Mouse (Mus musculus) limb, embryonic 11.5 days (tissue): Measurements from ENCODE around the gene Lin7a. TPM values are rescaled to one million over a fixed set of nuclear protein-coding genes. Genes with fewer than 3 reads are reported as not detected.

Source experiments
- ATAC-seq: fragments of 200-750 bp; cut with Nextera tagmentation; 2 replicates; pipeline ENCODE4 v1.8.0; 2017; ENCODE audit warnings: low read depth; ENCODE audit not compliant: insufficient number of reproducible peaks, low FRiP score, low TSS enrichment
- DNase-seq: peaks from one replicate; pipeline ENCODE4 v3.0.0-alpha.2; 2015; ENCODE audit warnings: low spot score
- H3K27ac ChIP-seq: fragments of 300-500 bp; sonication (generic); replicated peaks from 2 replicates; pipeline ENCODE4 v1.5.1; 2014; ENCODE audit warnings: low read depth, mild to moderate bottlenecking, low read length
- H3K27me3 ChIP-seq: fragments of 300-500 bp; sonication (generic); 2 replicates; pipeline ENCODE4 v1.6.1; 2014; ENCODE audit warnings: mild to moderate bottlenecking, low read length, mixed read lengths; ENCODE audit not compliant: control insufficient read depth, insufficient read depth
- H3K36me3 ChIP-seq: fragments of 300-500 bp; sonication (generic); 2 replicates; pipeline ENCODE4 v1.6.1; 2014; ENCODE audit warnings: mild to moderate bottlenecking, low read length, moderate library complexity, mixed read lengths; ENCODE audit not compliant: control insufficient read depth, insufficient read depth
- H3K4me1 ChIP-seq: fragments of 300-500 bp; sonication (generic); 2 replicates; pipeline ENCODE4 v1.6.1; 2014; ENCODE audit warnings: low read length, mixed read lengths; ENCODE audit not compliant: control insufficient read depth, insufficient read depth
- H3K4me2 ChIP-seq: fragments of 300-500 bp; sonication (generic); 2 replicates; pipeline ENCODE4 v1.6.1; 2014; ENCODE audit warnings: low read depth, mild to moderate bottlenecking, moderate library complexity; ENCODE audit not compliant: severe bottlenecking
- H3K4me3 ChIP-seq: fragments of 300-500 bp; sonication (generic); 2 replicates; pipeline ENCODE4 v1.5.1; 2014; ENCODE audit warnings: low read depth, low read length
- H3K9ac ChIP-seq: fragments of 300-500 bp; sonication (generic); 2 replicates; pipeline ENCODE4 v1.6.1; 2014; ENCODE audit warnings: mild to moderate bottlenecking, low read length
- H3K9me3 ChIP-seq: fragments of 300-500 bp; sonication (generic); 2 replicates; pipeline ENCODE4 v1.6.1; 2016; ENCODE audit warnings: low read length; ENCODE audit not compliant: control insufficient read depth
- WGBS: fragments of 180-500 bp; shearing (Covaris S2); extraction: QIAGEN DNeasy Blood & Tissue Kit; methylation state at CpG from one replicate; pipeline ENCODE4 v1.1.7; 2014; 5-methylcytosine and 5-hydroxymethylcytosine counted together
- polyA plus RNA-seq: library from polyadenylated mRNA; unstranded; fragments of >200 nt; fragmentation: Nextera tagmentation; extraction: Ambion mirVana; gene quantifications from 2 replicates; pipeline ENCODE4 v1.2.1, GENCODE M21; 2014

The Lin7a gene
- polyA plus RNA-seq, 1 experiment from 2014 or later: 1.8 TPM

DNA sequence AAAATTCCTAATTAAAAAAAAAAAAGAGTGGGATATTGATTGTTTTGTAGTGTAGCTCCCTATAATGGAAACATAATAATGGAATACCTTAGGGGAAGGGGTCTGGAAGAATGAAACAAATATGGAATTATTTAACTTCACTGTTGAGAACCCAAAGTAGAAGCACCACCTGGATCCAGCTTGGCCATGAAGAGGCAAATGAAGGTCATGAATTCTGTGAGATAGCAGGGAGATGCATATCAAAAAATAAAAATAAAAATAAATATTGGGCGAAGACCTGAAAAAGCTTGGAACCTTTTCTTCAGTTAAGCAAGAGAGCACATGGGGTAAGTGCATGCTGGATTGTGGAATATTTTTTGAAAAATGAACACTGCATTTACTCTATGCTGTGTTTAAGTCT is 43.6 kb upstream of the Lin7a start:
- no peak for DNase-seq

DNA sequence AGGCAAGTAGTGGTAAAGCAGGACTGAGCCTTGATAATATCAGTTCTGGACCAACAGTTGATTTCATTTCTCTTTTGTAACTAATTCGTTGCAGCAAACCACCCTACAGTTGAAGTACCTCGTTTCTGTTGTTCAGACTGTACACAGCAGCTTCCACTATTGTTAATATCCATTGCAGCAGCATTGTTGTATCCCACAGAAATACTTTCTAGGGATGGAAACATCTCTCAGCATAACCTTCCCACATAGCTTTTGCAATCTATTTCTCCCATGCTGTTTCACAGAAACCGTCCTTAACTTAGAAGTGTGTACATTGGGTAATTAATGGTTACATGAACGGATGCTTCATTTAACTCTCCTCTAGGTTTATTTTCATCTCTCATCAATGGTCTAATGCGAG is 42.7 kb upstream of the Lin7a start:
- ATAC-seq: no peak
- no peak for DNase-seq
- H3K4me3 ChIP-seq: no peak overlapping the region
- no peaks in the 10 kb centered on the region for H3K4me1 ChIP-seq
- H3K9me3 ChIP-seq: no peaks in the 10 kb centered on the region
- WGBS: 87% methylated on average over 5 of the region's 5 CpGs
- H3K4me2 ChIP-seq: no peak overlapping the region
- no peak overlapping the region for H3K27ac ChIP-seq
- no peaks in the 10 kb centered on the region for H3K36me3 ChIP-seq
- H3K27me3 ChIP-seq: no peaks in the 10 kb centered on the region
- no peak overlapping the region for H3K9ac ChIP-seq

More for the DNA sequence above, 43.6 kb upstream of the Lin7a start:
- 91% methylated on average over 1 of the region's 1 CpGs for WGBS
- Histone ChIP-seq H3K27me3 (no peaks in the 10 kb centered on the region), H3K9me3 (no peaks in the 10 kb centered on the region), H3K4me3 (no peak overlapping the region), H3K4me1 (no peaks in the 10 kb centered on the region), H3K36me3 (no peaks in the 10 kb centered on the region), H3K27ac (no peak overlapping the region), H3K4me2 (no peak overlapping the region), H3K9ac (no peak overlapping the region)
- ATAC-seq: no peak

DNA sequence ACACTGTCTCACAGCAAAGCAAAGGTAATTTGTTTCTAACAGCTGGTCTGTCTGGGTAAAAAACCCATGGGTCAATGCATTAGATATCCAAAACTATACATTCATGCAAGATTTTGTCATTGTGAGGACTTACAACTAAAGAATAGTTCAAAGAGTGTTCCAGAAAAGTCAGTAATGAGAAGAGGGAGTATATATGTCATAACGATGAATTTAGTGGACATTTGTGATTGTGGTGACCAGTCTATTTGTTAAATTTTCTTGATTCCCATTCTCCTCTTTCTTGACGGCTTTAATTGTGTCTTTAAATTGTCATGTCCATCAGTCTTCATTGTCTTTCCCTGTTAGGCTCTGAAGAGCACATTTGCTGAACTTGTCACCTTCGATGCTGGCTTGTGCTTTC is 42.1 kb upstream of the Lin7a start:
- Histone ChIP-seq H3K9ac (no peak overlapping the region), H3K36me3 (no peaks in the 10 kb centered on the region), H3K4me3 (no peak overlapping the region), H3K27me3 (no peaks in the 10 kb centered on the region), H3K9me3 (no peaks in the 10 kb centered on the region), H3K4me2 (no peak overlapping the region), H3K27ac (no peak overlapping the region), H3K4me1 (no peaks in the 10 kb centered on the region)
- ATAC-seq: no peak
- WGBS: 79% methylated on average over 3 of the region's 3 CpGs
- no peak for DNase-seq

DNA sequence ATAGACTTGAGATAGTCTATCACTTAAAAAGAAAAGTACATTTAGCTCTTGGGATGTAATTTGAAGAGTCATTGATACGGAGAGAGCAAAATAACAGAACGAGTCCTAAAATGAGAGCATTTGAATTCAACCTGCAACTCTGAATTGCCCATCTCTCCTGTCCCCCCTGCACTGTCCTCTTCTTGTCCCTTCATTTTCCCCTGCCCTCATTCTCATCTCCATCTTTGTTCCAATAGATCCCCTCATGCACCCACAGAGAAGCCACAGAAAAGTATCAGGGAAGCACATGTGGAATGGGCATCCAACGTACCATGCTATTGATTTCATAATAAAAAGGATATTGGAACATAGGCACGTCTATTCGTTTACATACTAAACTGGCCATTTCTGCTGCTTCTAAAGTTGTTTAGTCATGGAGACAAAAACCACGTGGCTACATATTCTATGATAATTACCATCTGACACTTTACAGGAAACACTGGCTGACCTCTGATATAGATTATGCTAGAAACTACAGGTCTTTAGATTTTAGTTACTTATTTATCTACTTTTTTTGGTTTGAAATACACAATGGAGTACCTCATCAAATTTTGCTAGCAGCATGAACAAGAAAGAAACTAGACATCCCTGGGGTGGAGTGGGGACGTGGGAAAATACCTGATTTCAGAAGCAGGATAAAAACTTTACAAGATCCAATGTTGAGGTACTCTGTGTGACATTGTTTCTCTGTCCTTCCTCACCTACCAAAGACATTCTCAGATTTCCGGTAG is 41.2 kb upstream of the Lin7a start:
- no peak for ATAC-seq
- 81% methylated on average over 8 of the region's 8 CpGs for WGBS
- H3K36me3 ChIP-seq: no peaks in the 10 kb centered on the region

GRCm38 (mm10) chr10:107230851-107231130 is 40.7 kb upstream of the Lin7a start:
- H3K36me3 ChIP-seq: no peaks in the 10 kb centered on the region
- no peak overlapping the region for H3K9ac ChIP-seq
- H3K4me2 ChIP-seq: no peak overlapping the region
- H3K4me1 ChIP-seq: no peaks in the 10 kb centered on the region
- 92% methylated on average over 1 of the region's 1 CpGs for WGBS
- no peaks in the 10 kb centered on the region for H3K9me3 ChIP-seq
- H3K4me3 ChIP-seq: no peak overlapping the region
- DNase-seq (no peak), ATAC-seq (no peak)
- H3K27ac ChIP-seq: no peak overlapping the region
- no peaks in the 10 kb centered on the region for H3K27me3 ChIP-seq

More for the DNA sequence above, 41.2 kb upstream of the Lin7a start:
- no peak for DNase-seq
- Histone ChIP-seq H3K4me1 (no peaks in the 10 kb centered on the region), H3K9me3 (no peaks in the 10 kb centered on the region), H3K4me2 (no peak overlapping the region), H3K9ac (no peak overlapping the region), H3K27ac (no peak overlapping the region), H3K4me3 (no peak overlapping the region), H3K27me3 (no peaks in the 10 kb centered on the region)

GRCm38 (mm10) chr10:107231421-107232010 is 40.0 kb upstream of the Lin7a start:
- H3K4me3 ChIP-seq: no peak overlapping the region
- H3K4me2 ChIP-seq: no peak overlapping the region
- no peak overlapping the region for H3K9ac ChIP-seq
- no peaks in the 10 kb centered on the region for H3K9me3 ChIP-seq
- H3K36me3 ChIP-seq: no peaks in the 10 kb centered on the region
- DNase-seq (no peak), ATAC-seq (no peak)
- H3K27ac ChIP-seq: no peak overlapping the region
- 85% methylated on average over 4 of the region's 4 CpGs for WGBS
- no peaks in the 10 kb centered on the region for H3K27me3 ChIP-seq
- H3K4me1 ChIP-seq: no peaks in the 10 kb centered on the region

- Histone ChIP-seq H3K27ac (no peak overlapping the region), H3K4me2 (no peak overlapping the region), H3K36me3 (no peaks in the 10 kb centered on the region), H3K27me3 (no peaks in the 10 kb centered on the region), H3K9ac (no peak overlapping the region), H3K4me1 (no peaks in the 10 kb centered on the region), H3K4me3 (no peak overlapping the region), H3K9me3 (no peaks in the 10 kb centered on the region)
- ATAC-seq: no peak
- no peak for DNase-seq
- 93% methylated on average over 2 of the region's 2 CpGs for WGBS
These were observed 38.9 kb upstream of the Lin7a start for GRCm38 (mm10) chr10:107232491-107233110.

- DNase-seq: no peak
These were observed 38.3 kb upstream of the Lin7a start for GRCm38 (mm10) chr10:107233221-107233620.

More at GRCm38 (mm10) chr10:107233221-107233620, 38.3 kb upstream of the Lin7a start:
- no peak for ATAC-seq
- no peak overlapping the region for H3K27ac ChIP-seq
- no peak overlapping the region for H3K4me3 ChIP-seq
- H3K4me1 ChIP-seq: no peaks in the 10 kb centered on the region
- H3K27me3 ChIP-seq: no peaks in the 10 kb centered on the region
- H3K4me2 ChIP-seq: no peak overlapping the region
- no peak overlapping the region for H3K9ac ChIP-seq
- no peaks in the 10 kb centered on the region for H3K9me3 ChIP-seq
- H3K36me3 ChIP-seq: no peaks in the 10 kb centered on the region
- WGBS: 88% methylated on average over 2 of the region's 2 CpGs
